13 mouse cellular contexts compared by ENCODE assay signal in the genomic region with DNA sequence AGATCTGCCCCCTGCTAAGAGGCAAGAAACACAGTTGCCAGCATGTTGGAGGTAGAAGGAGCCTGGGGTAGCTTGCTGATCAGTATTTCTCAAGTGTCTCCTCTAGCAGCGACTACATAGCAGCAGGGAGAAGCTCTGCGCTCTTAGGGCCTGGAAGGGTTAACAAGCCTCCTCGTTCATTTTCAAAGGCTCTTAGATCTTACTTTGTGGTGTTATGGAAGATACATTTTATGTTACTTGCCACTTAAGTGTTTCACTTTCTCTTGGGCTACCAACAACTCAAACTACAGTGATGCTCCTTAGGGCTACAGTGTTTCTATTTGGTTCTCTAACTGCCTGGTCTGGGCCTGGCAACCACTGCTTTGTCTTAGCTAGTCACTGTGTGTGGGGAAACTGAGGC. TPM values are rescaled to one million over a fixed set of nuclear protein-coding genes. Genes with fewer than 3 reads are reported as not detected.
DNase-seq lines count a peak whose midpoint lies in the region; ATAC-seq and TF ChIP-seq lines count a peak whose summit lies in the region.
"Had no signal": no experiment of that assay in that cellular context is flagged by ENCODE, and none has a peak within 500 bp of the region (broad histone marks: within the 10 kb centered on the region; RNA-seq: fewer than 3 reads in every experiment).

No protein-coding gene starts in this region.

- H3ac ChIP-seq in C2C12 (ENCODE audit: control insufficient read depth, insufficient read length, low read depth), result peak overlapping the region; percentile 74

- TF ChIP-seq CTCF in layer of hippocampus, adult 2 months (conservative IDR thresholded peaks at IDR 0.05), result no peak
- TF ChIP-seq CTCF in C2C12 (IDR thresholded peaks at IDR 0.05; ENCODE audit: control insufficient read depth, insufficient read depth, insufficient read length), result no peak

- ATAC-seq in CD4-positive, CD25-positive, alpha-beta regulatory T cell, adult 4 months, result peak; percentile 38
- no peak for ATAC-seq in intestine, embryonic 15.5 days
- ATAC-seq: activated CD4-positive, CD25-positive, alpha-beta regulatory T cell, adult 4 months had no signal

- H3K9ac ChIP-seq in intestine, embryonic 15.5 days, result no peak overlapping the region
- H3K9ac ChIP-seq: hindbrain, embryonic 13.5 days; kidney, embryonic 15.5 days had no signal

- peaks cover 99% of the 10 kb centered on the region for H3K79me2 ChIP-seq in C2C12 (ENCODE audit: control insufficient read depth, insufficient read depth)

- H3K79me3 ChIP-seq in C2C12 (ENCODE audit: low read depth), result peaks cover 76% of the 10 kb centered on the region

- no peak for DNase-seq in layer of hippocampus, adult 2 months (ENCODE audit: low spot score in 2 of 2)
- DNase-seq in layer of hippocampus, postnatal 10 days (ENCODE audit: low spot score in 2 of 2), result no peak
- no peak for DNase-seq in cerebellum, postnatal 14 days
- DNase-seq in adrenal gland, postnatal 14 days, result no peak
- DNase-seq: left cerebral cortex, postnatal 4 days; lung, postnatal 14 days had no signal

- H3K27ac ChIP-seq in layer of hippocampus, adult 2 months, result peak overlapping the region; percentile 70
- H3K27ac ChIP-seq in intestine, embryonic 15.5 days, result 0 out of 2 replicates have a peak overlapping the region, but pooled peaks have one; percentile 2
- H3K27ac ChIP-seq: hindbrain, embryonic 13.5 days; kidney, embryonic 15.5 days had no signal

- H3K27me3 ChIP-seq in C2C12 (ENCODE audit: control insufficient read depth, insufficient read depth, insufficient read length), result no peaks in the 10 kb centered on the region
- H3K27me3 ChIP-seq in intestine, embryonic 15.5 days (replicated peaks), result no peaks in the 10 kb centered on the region
- H3K27me3 ChIP-seq: hindbrain, embryonic 13.5 days; kidney, embryonic 15.5 days had no signal

- peaks cover 48% of the 10 kb centered on the region for H3K4me1 ChIP-seq in intestine, embryonic 15.5 days (replicated peaks)

- H3K4me2 ChIP-seq in intestine, embryonic 15.5 days (replicated peaks), result no peak overlapping the region
- H3K4me2 ChIP-seq: hindbrain, embryonic 13.5 days; kidney, embryonic 15.5 days had no signal

- no peak overlapping the region for H3K4me3 ChIP-seq in layer of hippocampus, adult 2 months
- peak overlapping the region; percentile 42 for H3K4me3 ChIP-seq in C2C12 (ENCODE audit: insufficient read depth, poor library complexity, severe bottlenecking)
- H3K4me3 ChIP-seq in intestine, embryonic 15.5 days (replicated peaks), result no peak overlapping the region
- H3K4me3 ChIP-seq: erythroblast, embryonic 14.5 days; hindbrain, embryonic 13.5 days; kidney, embryonic 15.5 days had no signal

- WGBS in intestine, embryonic 15.5 days, result 60% methylated on average over 3 of the region's 3 CpGs

- H3K36me3 ChIP-seq in C2C12 (ENCODE audit: control insufficient read depth, insufficient read depth), result peaks cover 31% of the 10 kb centered on the region
- H3K36me3 ChIP-seq in intestine, embryonic 15.5 days, result no peaks in the 10 kb centered on the region
- H3K36me3 ChIP-seq: hindbrain, embryonic 13.5 days; kidney, embryonic 15.5 days had no signal

- H3K9me3 ChIP-seq in intestine, embryonic 15.5 days, result no peaks in the 10 kb centered on the region
- H3K9me3 ChIP-seq: hindbrain, embryonic 13.5 days; kidney, embryonic 15.5 days had no signal

TF ChIP-seq in C2C12, 6 proteins besides CTCF, POLR2A, EP300 and RAD21:
- TF ChIP-seq MYOG (IDR thresholded peaks at IDR 0.05; ENCODE audit: control insufficient read depth, extremely low read depth, insufficient read length) (no peak), USF1 (IDR thresholded peaks at IDR 0.05; ENCODE audit: low read depth) (no peak), FOSL1 (IDR thresholded peaks at IDR 0.05; ENCODE audit: insufficient read depth, low read length, poor library complexity, severe bottlenecking) (no peak), MYOD1 (IDR thresholded peaks at IDR 0.05; ENCODE audit: control insufficient read depth, insufficient read length, low read depth) (no peak), CEBPB (IDR thresholded peaks at IDR 0.05; ENCODE audit: low read depth) (no peak), MAX (IDR thresholded peaks at IDR 0.05) (no peak)

RNA-seq across cellular contexts. Expression of a gene that starts 31.9 kb away (rescaled TPM):
- 100 to 1,000 TPM; 244 to 250 TPM for total RNA-seq in layer of hippocampus, adult 2 months (2021)
- total RNA-seq in layer of hippocampus, postnatal 10 days (2021), result 100 to 1,000 TPM; 126 to 132 TPM
- polyA plus RNA-seq in C2C12 (2012; fragmentation: generic; extraction: Trizol), result 42.1 TPM
- polyA plus RNA-seq in CD4-positive, CD25-positive, alpha-beta regulatory T cell, adult 4 months (2017; shearing (Covaris generic)), result 10 to 100 TPM; 50.7 to 52.1 TPM
- polyA plus RNA-seq in intestine, embryonic 15.5 days (2015; fragmentation: Nextera tagmentation; extraction: Ambion mirVana), result 105 and 111 TPM in 2 replicates
- total RNA-seq in adrenal gland, postnatal 14 days (2021), result 206 and 223 TPM in 2 replicates
